Mouse (Mus musculus): Measurements from ENCODE around the gene Tspan14.

DNA sequence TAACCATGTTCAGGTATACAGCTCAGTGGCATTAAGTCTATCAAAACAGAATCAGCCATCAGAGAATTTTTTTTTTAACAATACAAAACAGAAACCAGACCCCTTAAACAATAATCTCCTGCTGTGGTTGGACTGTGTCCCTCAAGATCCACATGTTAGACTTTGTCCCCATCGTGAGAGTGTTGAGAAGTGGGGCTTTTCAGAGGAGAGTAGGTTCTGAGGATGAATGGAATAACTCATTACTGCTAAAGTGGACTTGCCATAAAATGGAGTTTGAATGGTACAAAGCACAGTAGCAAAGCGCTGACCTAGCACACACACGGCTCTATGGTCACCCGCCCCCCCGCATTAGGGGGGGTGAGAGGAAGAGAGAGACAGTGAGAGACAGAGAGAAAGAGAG is 37.7 kb downstream of the Tspan14 start:
- no peak for TF ChIP-seq CTCF (IDR thresholded peaks at IDR 0.05; ENCODE audit: low read depth, low read length)
- no peak for TF ChIP-seq TAL1 (conservative IDR thresholded peaks at IDR 0.05; ENCODE audit: low read depth, low read length)
